Mouse (Mus musculus) forebrain, embryonic 15.5 days (tissue): ENCODE results near the gene Agfg2. TPM values are rescaled to one million over a fixed set of nuclear protein-coding genes. Genes with fewer than 3 reads are reported as not detected.
A peak's percentile ranks its signal among the peaks of the same experiment; 100 is the strongest.

ENCODE experiments used
- ATAC-seq: fragments of 200-750 bp; cut with Nextera tagmentation; replicated peaks from 2 replicates; pipeline ENCODE4 v1.8.0; 2017; ENCODE audit warnings: mild to moderate bottlenecking, moderate TSS enrichment, moderate library complexity
- H3K27ac ChIP-seq: fragments of 300-500 bp; sonication (generic); replicated peaks from 2 replicates; pipeline ENCODE4 v1.5.1; 2015; ENCODE audit warnings: mild to moderate bottlenecking, inconsistent platforms
- H3K27me3 ChIP-seq: fragments of 300-500 bp; sonication (generic); 2 replicates; pipeline ENCODE4 v1.6.1; 2015; ENCODE audit warnings: inconsistent platforms
- H3K36me3 ChIP-seq: fragments of 300-500 bp; sonication (generic); 2 replicates; pipeline ENCODE4 v1.6.1; 2015; ENCODE audit warnings: mild to moderate bottlenecking, inconsistent platforms
- H3K4me1 ChIP-seq: fragments of 300-500 bp; sonication (generic); 2 replicates; pipeline ENCODE4 v1.6.1; 2015; ENCODE audit warnings: inconsistent platforms
- H3K4me2 ChIP-seq: fragments of 300-500 bp; sonication (generic); replicated peaks from 2 replicates; pipeline ENCODE4 v1.6.1; 2015; ENCODE audit warnings: mild to moderate bottlenecking, inconsistent platforms
- H3K4me3 ChIP-seq: fragments of 300-500 bp; sonication (generic); 2 replicates; pipeline ENCODE4 v1.5.1; 2015; ENCODE audit warnings: mild to moderate bottlenecking, inconsistent platforms
- H3K9ac ChIP-seq: fragments of 300-500 bp; sonication (generic); replicated peaks from 2 replicates; pipeline ENCODE4 v1.6.1; 2015; ENCODE audit warnings: mild to moderate bottlenecking, inconsistent platforms
- H3K9me3 ChIP-seq: fragments of 300-500 bp; sonication (generic); 2 replicates; pipeline ENCODE4 v1.6.1; 2016; ENCODE audit warnings: inconsistent platforms
- WGBS: fragments of 180-500 bp; shearing (Covaris S2); methylation state at CpG from one replicate; pipeline ENCODE4 v1.1.7; 2015; ENCODE audit warnings: mixed read lengths; 5-methylcytosine and 5-hydroxymethylcytosine counted together
- polyA plus RNA-seq: library from polyadenylated mRNA; unstranded; fragments of >200 nt; fragmentation: Nextera tagmentation; extraction: Ambion mirVana; gene quantifications from 2 replicates; pipeline ENCODE4 v1.2.1, GENCODE M21; 2015

Agfg2 gene
- polyA plus RNA-seq, 1 experiment from 2014 or later: 21.2 TPM

DNA sequence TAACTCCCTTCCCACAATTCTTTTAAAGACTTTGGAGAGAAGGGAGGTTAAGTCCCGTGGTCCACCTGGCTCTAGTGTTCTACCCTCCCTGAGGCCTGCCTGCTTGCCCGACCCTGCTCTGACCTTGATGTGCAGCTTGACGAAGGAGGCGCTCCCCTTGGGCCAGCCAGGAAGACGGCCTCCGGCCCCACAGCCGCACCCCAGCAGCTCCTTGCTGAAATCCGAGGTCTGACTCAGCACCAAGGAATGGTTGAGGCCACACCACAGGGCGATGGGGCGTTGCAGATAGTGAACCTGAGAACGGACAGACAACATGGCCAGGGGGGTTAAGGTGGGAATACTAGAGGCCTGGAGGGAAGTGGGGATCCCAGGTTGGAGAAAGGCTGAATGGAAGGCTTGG is 71.0 kb downstream of the Agfg2 start, which contains the start of gene Pcolce:
Gene Pcolce, minus strand, starts transcription at position 235 of the 400 bp plus-strand sequence.
- WGBS: 63% methylated on average over 11 of the region's 11 CpGs
- H3K9ac ChIP-seq: no peak within 1 kb of the TSS
- no peaks in the 10 kb centered on the region for H3K4me1 ChIP-seq
- peaks cover 5% of the 10 kb centered on the region; the same call in 1 of the 2 replicates for H3K27me3 ChIP-seq
- no peak within 1 kb of the TSS for H3K4me2 ChIP-seq
- no peak within 1 kb of the TSS for H3K4me3 ChIP-seq
- no peaks in the 10 kb centered on the region for H3K36me3 ChIP-seq
- no peak for ATAC-seq
- no peak within 1 kb of the TSS for H3K27ac ChIP-seq
- H3K9me3 ChIP-seq: no peaks in the 10 kb centered on the region

DNA sequence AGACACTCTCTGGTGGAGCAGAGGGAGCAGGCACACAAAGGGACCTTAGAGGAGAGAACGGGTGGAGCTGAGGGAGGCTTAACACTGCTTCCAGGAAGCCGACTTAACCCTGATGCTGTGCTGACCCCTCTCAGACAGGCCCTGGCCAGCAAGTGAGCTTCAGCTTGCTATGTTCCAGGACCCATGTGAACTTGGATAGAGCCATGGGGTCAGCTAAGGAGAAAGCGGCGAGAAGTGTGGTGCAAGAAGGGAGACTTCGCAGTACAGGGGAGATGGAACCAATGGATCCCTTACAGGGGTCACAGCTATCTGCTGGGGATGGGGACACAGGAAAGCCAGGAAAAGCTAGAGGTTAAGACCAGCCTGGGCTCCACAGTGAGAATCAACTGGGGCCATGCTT is 71.5 kb downstream of the Agfg2 start:
- 71% methylated on average over 5 of the region's 5 CpGs for WGBS
- H3K27me3 ChIP-seq: peaks cover 6% of the 10 kb centered on the region; the same call in 1 of the 2 replicates

GRCm38 (mm10) chr5:137611245-137611602 is 73.3 kb downstream of the Agfg2 start:
- H3K27ac ChIP-seq: no peak overlapping the region
- H3K9ac ChIP-seq: no peak overlapping the region
- H3K27me3 ChIP-seq: peaks cover 10% of the 10 kb centered on the region; the same call in 1 of the 2 replicates
- WGBS: 31% methylated on average over 6 of the region's 6 CpGs
- H3K4me3 ChIP-seq: no peak overlapping the region
- H3K9me3 ChIP-seq: no peaks in the 10 kb centered on the region
- ATAC-seq: no peak
- no peaks in the 10 kb centered on the region for H3K36me3 ChIP-seq
- H3K4me1 ChIP-seq: no peaks in the 10 kb centered on the region
- H3K4me2 ChIP-seq: no peak overlapping the region

More for the DNA sequence above, 71.5 kb downstream of the Agfg2 start:
- Histone ChIP-seq H3K9ac (no peak overlapping the region), H3K36me3 (no peaks in the 10 kb centered on the region), H3K27ac (no peak overlapping the region), H3K4me2 (no peak overlapping the region), H3K4me3 (no peak overlapping the region), H3K4me1 (no peaks in the 10 kb centered on the region), H3K9me3 (no peaks in the 10 kb centered on the region)
- ATAC-seq: no peak

DNA sequence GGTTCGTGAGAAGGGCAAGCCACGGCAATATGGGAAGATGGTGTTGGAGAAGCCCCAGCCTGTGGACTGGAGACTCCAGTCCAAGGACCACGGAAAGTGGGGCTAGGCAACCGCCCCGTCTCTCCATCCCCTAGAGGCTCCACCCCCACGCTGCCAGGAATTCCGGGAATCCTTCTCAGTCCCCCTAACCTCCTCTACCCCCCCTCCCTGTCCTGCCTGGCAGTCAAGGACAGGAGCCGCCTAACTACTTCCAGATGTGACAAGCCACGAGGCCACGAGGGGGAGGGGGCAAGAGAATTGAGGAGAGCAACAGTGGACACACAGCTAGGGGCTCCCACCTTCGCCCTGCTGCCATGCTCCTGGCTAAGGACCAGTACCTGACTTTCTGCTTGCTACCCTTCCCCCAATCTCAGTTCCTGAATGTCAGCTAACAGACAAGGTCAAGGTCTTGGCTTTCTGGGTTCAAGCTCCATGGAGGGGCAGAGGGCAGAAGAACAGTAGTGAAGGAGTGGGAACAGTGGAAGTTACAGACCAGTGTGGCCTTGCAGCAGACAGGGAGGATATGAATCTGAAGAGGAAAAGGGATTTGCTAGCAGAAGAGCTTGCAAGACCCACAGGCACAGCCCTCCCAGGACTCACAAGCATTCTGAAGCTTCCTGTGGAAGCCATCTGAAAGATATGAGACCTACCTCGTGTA is 73.8 kb downstream of the Agfg2 start:
- ATAC-seq: no peak

GRCm38 (mm10) chr5:137610056-137610455 is 74.5 kb downstream of the Agfg2 start:
- no peak overlapping the region for H3K9ac ChIP-seq
- 85% methylated on average over 4 of the region's 4 CpGs for whole genome bisulfite sequencing
- no peaks in the 10 kb centered on the region for H3K36me3 ChIP-seq
- H3K4me2 ChIP-seq: no peak overlapping the region
- no peaks in the 10 kb centered on the region for H3K4me1 ChIP-seq
- no peak overlapping the region for H3K27ac ChIP-seq
- no peak overlapping the region for H3K4me3 ChIP-seq
- H3K9me3 ChIP-seq: no peaks in the 10 kb centered on the region
- H3K27me3 ChIP-seq: peaks cover 10% of the 10 kb centered on the region; the same call in 1 of the 2 replicates
- ATAC-seq: no peak

More for the DNA sequence above, 73.8 kb downstream of the Agfg2 start:
- Histone ChIP-seq H3K9ac (no peak overlapping the region), H3K4me1 (no peaks in the 10 kb centered on the region), H3K27me3 (peaks cover 10% of the 10 kb centered on the region; the same call in 1 of the 2 replicates), H3K36me3 (no peaks in the 10 kb centered on the region), H3K4me3 (no peak overlapping the region), H3K27ac (no peak overlapping the region), H3K9me3 (no peaks in the 10 kb centered on the region), H3K4me2 (no peak overlapping the region)
- 24% methylated on average over 11 of the region's 12 CpGs for WGBS

DNA sequence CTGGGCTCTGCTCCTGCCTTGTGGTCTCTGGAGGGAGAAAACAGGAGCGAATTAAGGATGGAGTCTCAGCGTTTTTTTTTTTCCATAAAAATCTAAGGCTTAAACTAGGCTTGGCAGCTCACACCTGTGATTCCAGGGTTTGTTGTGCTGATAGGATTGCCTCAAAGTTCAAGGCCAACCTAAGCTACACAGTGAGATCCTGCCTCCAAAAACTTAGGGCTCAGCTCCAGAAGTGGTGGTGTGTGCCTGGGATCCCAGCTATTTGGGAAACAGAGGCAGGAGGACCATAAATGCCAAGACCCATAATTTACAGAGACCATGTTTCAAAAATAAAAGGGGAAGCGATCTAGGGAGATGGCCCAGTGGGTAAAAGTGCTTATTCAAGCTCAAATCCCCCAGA is 75.2 kb downstream of the Agfg2 start:
- no peak overlapping the region for H3K9ac ChIP-seq
- H3K4me2 ChIP-seq: no peak overlapping the region
- no peaks in the 10 kb centered on the region for H3K4me1 ChIP-seq
- H3K9me3 ChIP-seq: no peaks in the 10 kb centered on the region
- no peak overlapping the region for H3K27ac ChIP-seq
- no peak for ATAC-seq
- no peak overlapping the region for H3K4me3 ChIP-seq
- H3K27me3 ChIP-seq: peaks cover 10% of the 10 kb centered on the region; the same call in 1 of the 2 replicates
- no peaks in the 10 kb centered on the region for H3K36me3 ChIP-seq
- WGBS: 62% methylated on average over 3 of the region's 3 CpGs

DNA sequence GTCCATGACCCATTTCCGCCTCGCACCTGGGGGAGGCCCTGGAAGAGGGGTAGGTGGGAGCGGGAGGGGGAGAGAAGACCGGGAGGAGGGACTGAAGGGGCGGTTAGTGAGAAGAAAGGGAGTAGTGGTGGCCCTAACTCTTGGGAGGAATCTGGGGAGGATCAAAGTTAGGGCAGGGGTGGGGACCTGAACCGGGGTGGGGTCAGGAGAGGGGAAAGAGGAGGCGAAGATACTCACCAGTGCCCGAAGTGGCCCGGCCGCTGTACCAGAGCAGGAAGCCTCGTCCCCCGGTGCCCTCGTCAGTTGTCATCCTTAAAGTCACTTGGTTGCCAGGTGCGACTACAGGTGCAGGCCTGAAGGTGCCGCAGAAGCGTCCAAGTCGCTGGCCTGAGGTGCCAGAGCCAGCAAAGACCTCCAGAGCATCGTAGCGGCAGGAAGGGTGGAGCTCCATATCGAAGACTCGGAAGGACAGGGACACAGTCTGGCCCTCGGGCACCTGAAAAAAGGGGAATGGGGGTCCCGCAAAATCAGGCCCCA is 75.8 kb downstream of the Agfg2 start:
- no peak for ATAC-seq
- H3K36me3 ChIP-seq: no peaks in the 10 kb centered on the region
- peak overlapping the region; percentile 20 for H3K4me2 ChIP-seq
- no peak overlapping the region for H3K27ac ChIP-seq
- no peaks in the 10 kb centered on the region for H3K9me3 ChIP-seq
- 14% methylated on average over 23 of the region's 23 CpGs for WGBS
- H3K27me3 ChIP-seq: peaks cover 10% of the 10 kb centered on the region; the same call in 1 of the 2 replicates
- no peaks in the 10 kb centered on the region for H3K4me1 ChIP-seq
- H3K4me3 ChIP-seq: peak overlapping the region; percentile 10; the same call in 1 of the 2 replicates
- no peak overlapping the region for H3K9ac ChIP-seq

DNA sequence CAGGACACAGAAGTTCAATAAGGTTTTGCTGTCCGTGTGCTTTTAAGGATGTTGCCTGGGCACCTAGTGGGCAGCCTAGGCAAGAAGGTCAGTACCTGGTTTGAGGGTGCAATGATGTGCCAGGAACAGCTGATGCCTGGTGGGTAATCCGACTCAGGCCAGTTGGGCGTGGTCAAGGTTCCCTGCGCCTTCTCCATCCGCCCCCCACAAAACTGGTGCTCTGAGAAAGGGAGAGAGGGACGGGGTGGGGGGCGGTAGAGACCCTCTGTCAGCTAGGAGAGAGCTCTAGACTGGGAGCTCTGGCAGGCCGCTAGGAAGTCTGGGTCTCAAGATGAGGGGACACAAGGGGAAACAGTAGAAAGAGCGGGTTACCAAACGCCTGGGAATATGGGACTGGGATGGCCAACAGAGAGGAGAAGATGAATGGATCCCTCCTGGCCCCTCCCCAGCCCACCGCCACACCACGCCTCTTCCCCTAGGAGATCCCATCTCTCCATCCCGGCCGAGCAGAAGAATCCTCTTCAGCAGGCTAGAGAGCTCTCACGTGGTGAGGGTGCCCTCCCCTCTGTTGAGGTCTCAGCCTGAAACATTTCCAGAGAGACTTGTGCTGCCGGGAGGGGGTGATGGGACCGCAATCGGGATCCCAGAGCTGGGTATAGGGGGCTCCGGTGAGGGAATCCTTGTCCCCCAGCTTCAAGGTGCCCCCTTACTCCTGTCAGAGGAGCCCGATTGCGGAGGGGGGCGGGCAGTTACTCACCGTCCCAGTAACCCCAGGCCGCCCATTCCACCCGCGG is 76.5 kb downstream of the Agfg2 start:
- peaks cover 10% of the 10 kb centered on the region; the same call in 1 of the 2 replicates for H3K27me3 ChIP-seq
- peak overlapping the region; percentile 10; the same call in 1 of the 2 replicates for H3K4me3 ChIP-seq
- H3K36me3 ChIP-seq: no peaks in the 10 kb centered on the region
- no peaks in the 10 kb centered on the region; the same call in 1 of the 2 replicates for H3K4me1 ChIP-seq
- no peak overlapping the region for H3K27ac ChIP-seq
- WGBS: 15% methylated on average over 26 of the region's 26 CpGs
- no peaks in the 10 kb centered on the region for H3K9me3 ChIP-seq
- H3K9ac ChIP-seq: 0 out of 2 replicates have a peak overlapping the region, but pooled peaks have one; percentile 8
- ATAC-seq: no peak
- peak overlapping the region; percentile 20 for H3K4me2 ChIP-seq

- Histone ChIP-seq H3K4me2 (peak overlapping the region; percentile 99), H3K4me1 (peaks cover 30% of the 10 kb centered on the region), H3K36me3 (no peaks in the 10 kb centered on the region), H3K27ac (peak overlapping the region; percentile 70), H3K9me3 (no peaks in the 10 kb centered on the region), H3K27me3 (no peaks in the 10 kb centered on the region), H3K9ac (peak overlapping the region; percentile 49), H3K4me3 (peak overlapping the region; percentile 51)
- WGBS: under 1% methylated on average over 22 of the region's 22 CpGs
- no peak for ATAC-seq
Measured at GRCm38 (mm10) chr5:137601365-137601729, 83.2 kb downstream of the Agfg2 start.

GRCm38 (mm10) chr5:137600619-137601364 is 83.7 kb downstream of the Agfg2 start, which contains the start of gene Mospd3:
Mospd3 (minus strand) TSS chr5:137601058.
- H3K27ac ChIP-seq: peak within 1 kb of the TSS; percentile 70
- under 1% methylated on average over 41 of the region's 41 CpGs for WGBS

More at GRCm38 (mm10) chr5:137600619-137601364, 83.7 kb downstream of the Agfg2 start, which contains the start of gene Mospd3:
- H3K9ac ChIP-seq: peak within 1 kb of the TSS; percentile 89
- peak within 1 kb of the TSS; percentile 99 for H3K4me2 ChIP-seq
- H3K36me3 ChIP-seq: no peaks in the 10 kb centered on the region
- peaks cover 30% of the 10 kb centered on the region for H3K4me1 ChIP-seq
- no peaks in the 10 kb centered on the region for H3K27me3 ChIP-seq
- H3K9me3 ChIP-seq: no peaks in the 10 kb centered on the region
- ATAC-seq: peak; percentile 96
- H3K4me3 ChIP-seq: peak within 1 kb of the TSS; percentile 51
